Mouse (Mus musculus): ENCODE results near the gene Syne2. TPM values are rescaled to one million over a fixed set of nuclear protein-coding genes. Genes with fewer than 3 reads are reported as not detected.

Syne2 gene
- total and polyA plus RNA-seq, 3 experiments, result 21.7 to 33.6 (median 33.1) TPM

DNA sequence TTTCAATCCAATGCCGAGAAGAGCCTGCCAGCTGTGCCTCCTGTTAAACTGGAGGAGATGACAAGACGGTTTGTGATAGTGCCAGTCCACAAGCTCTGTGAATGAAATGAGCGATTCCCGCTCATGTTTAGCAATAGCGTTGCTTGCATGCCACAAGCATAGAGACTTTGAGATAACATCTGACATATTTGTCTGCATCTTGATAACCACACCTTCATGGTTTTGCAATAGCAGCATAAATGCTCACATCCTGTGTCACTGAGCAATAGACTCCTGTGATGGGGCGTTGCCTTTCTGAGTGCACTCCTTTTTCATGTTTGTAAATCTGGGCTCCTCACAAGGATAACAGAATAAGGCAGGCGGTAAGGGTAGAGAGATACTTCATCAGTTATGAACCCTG lies 87.4 kb downstream of the Syne2 start:
- TF ChIP-seq POLR2A (IDR thresholded peaks at IDR 0.05; ENCODE audit: insufficient read depth, low read depth, low read length), result no peak
- no peak for TF ChIP-seq EP300 (IDR thresholded peaks at IDR 0.05; ENCODE audit: insufficient read depth, low read depth, low read length)
- TF ChIP-seq CTCF (IDR thresholded peaks at IDR 0.05), result no peak
- no peaks in the 10 kb centered on the region for H3K36me3 ChIP-seq (ENCODE audit: control insufficient read depth, insufficient read depth, low read length)
- no peak overlapping the region for H3K9ac ChIP-seq (ENCODE audit: low read depth, low read length)
- DNase-seq, result no peak
- no peaks in the 10 kb centered on the region for H3K27me3 ChIP-seq (ENCODE audit: control insufficient read depth, insufficient read depth, low read length)
- no peaks in the 10 kb centered on the region for H3K4me1 ChIP-seq (ENCODE audit: control insufficient read depth, insufficient read depth, low read length)
- 92% methylated on average over 7 of the region's 7 CpGs for WGBS
- intact Hi-C loops (cut with DNase I), result no loop called here
- H3K79me2 ChIP-seq (replicated peaks; ENCODE audit: control insufficient read depth, insufficient read depth, low read length), result no peaks in the 10 kb centered on the region
- no peak overlapping the region for H3K4me3 ChIP-seq
- no peak overlapping the region for H3K27ac ChIP-seq

DNA sequence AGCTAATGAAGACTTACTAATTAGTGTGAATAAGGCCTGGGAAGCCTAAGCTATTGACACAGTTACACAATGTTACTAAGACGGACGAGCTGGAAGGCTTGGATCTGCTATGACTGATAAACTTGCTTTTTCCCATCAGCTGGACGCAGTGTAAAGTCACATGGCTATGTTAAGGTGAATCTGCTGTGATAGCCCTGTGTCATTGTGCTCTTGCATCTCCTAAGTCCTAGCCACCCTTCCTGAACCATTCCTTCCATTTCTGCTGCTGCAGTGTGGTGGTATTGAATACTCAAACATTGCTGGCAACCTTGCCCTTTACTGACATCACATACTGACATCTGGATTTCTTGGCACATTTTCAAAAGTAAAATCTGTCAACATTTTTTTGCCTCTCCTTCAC lies 90.5 kb downstream of the Syne2 start:
- no peak for DNase-seq
- no peak overlapping the region for H3K9ac ChIP-seq (ENCODE audit: low read depth, low read length)
- intact Hi-C loops (cut with DNase I), result no loop called here
- H3K36me3 ChIP-seq (ENCODE audit: control insufficient read depth, insufficient read depth, low read length), result no peaks in the 10 kb centered on the region; the same call in 1 of the 2 replicates
- no peaks in the 10 kb centered on the region for H3K27me3 ChIP-seq (ENCODE audit: control insufficient read depth, insufficient read depth, low read length)
- 76% methylated on average over 3 of the region's 3 CpGs for WGBS
- no peak overlapping the region for H3K4me3 ChIP-seq
- H3K4me1 ChIP-seq (ENCODE audit: control insufficient read depth, insufficient read depth, low read length), result no peaks in the 10 kb centered on the region
- TF ChIP-seq EP300 (IDR thresholded peaks at IDR 0.05; ENCODE audit: insufficient read depth, low read depth, low read length) (no peak), CTCF (IDR thresholded peaks at IDR 0.05) (no peak), POLR2A (IDR thresholded peaks at IDR 0.05; ENCODE audit: insufficient read depth, low read depth, low read length) (no peak)
- no peaks in the 10 kb centered on the region for H3K79me2 ChIP-seq (replicated peaks; ENCODE audit: control insufficient read depth, insufficient read depth, low read length)
- H3K27ac ChIP-seq, result no peak overlapping the region

DNA sequence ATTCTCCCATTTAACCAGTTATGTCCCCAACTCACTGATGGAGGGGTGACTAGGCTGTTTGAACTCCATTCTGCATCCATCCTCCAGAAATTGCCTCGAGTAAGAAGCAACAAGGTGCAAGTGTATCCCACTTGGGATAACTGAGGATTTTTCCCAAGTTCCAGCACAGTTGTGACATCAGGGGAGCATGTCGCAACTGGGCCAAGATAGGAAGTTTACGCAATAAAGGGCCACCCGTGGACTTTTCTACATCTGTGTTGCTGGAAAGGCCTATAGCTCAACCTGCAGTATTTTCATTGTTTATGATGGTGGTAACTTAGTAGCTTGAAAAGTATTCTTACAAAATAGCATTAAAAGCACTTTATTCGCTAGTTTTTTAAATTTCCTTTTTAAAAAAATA lies 97.8 kb downstream of the Syne2 start:
- no peaks in the 10 kb centered on the region for H3K4me1 ChIP-seq (ENCODE audit: control insufficient read depth, insufficient read depth, low read length)
- no peak overlapping the region for H3K9ac ChIP-seq (ENCODE audit: low read depth, low read length)
- intact Hi-C loops (cut with DNase I), result loop anchor here (5.0 kb wide), 1 partner anchor 128 kb away; no protein-coding TSS in a partner anchor
- DNase-seq, result no peak
- H3K79me2 ChIP-seq (replicated peaks; ENCODE audit: control insufficient read depth, insufficient read depth, low read length), result no peaks in the 10 kb centered on the region
- no peak overlapping the region for H3K4me3 ChIP-seq
- TF ChIP-seq POLR2A (IDR thresholded peaks at IDR 0.05; ENCODE audit: insufficient read depth, low read depth, low read length) (no peak), CTCF (IDR thresholded peaks at IDR 0.05) (no peak), EP300 (IDR thresholded peaks at IDR 0.05; ENCODE audit: insufficient read depth, low read depth, low read length) (no peak)
- no peaks in the 10 kb centered on the region for H3K27me3 ChIP-seq (ENCODE audit: control insufficient read depth, insufficient read depth, low read length)
- WGBS, result 86% methylated on average over 5 of the region's 5 CpGs
- no peak overlapping the region for H3K27ac ChIP-seq
- H3K36me3 ChIP-seq (ENCODE audit: control insufficient read depth, insufficient read depth, low read length), result no peaks in the 10 kb centered on the region; the same call in 1 of the 2 replicates

DNA sequence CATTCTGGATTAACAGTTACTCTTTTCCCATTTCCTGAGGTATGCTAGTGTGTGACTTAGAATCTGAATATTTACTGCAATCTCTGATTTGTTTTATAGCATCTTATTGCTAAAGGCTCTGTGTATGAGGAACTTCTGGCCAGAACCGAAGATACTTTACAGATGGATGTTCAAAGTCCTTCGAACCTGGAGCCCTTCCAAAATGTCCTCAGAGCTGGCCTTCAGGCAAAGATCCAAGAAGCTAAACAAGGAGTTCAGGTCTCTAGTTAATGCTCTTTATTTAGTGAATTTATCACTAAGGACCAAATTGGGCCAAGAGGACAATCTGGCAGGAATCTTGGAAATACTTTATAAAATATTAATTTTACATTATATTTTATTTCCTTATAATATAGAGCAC lies 100.5 kb downstream of the Syne2 start:
- H3K4me1 ChIP-seq (ENCODE audit: control insufficient read depth, insufficient read depth, low read length), result no peaks in the 10 kb centered on the region
- no peak for TF ChIP-seq POLR2A (IDR thresholded peaks at IDR 0.05; ENCODE audit: insufficient read depth, low read depth, low read length)
- TF ChIP-seq CTCF (IDR thresholded peaks at IDR 0.05), result no peak
- TF ChIP-seq EP300 (IDR thresholded peaks at IDR 0.05; ENCODE audit: insufficient read depth, low read depth, low read length), result no peak
- WGBS, result 36% methylated on average over 2 of the region's 2 CpGs
- no peaks in the 10 kb centered on the region for H3K79me2 ChIP-seq (replicated peaks; ENCODE audit: control insufficient read depth, insufficient read depth, low read length)
- no peak overlapping the region for H3K27ac ChIP-seq
- H3K27me3 ChIP-seq (ENCODE audit: control insufficient read depth, insufficient read depth, low read length), result no peaks in the 10 kb centered on the region
- no peak for DNase-seq
- intact Hi-C loops (cut with DNase I), result loop anchor here (5.0 kb wide), 1 partner anchor 131 kb away; no protein-coding TSS in a partner anchor
- no peaks in the 10 kb centered on the region; the same call in 1 of the 2 replicates for H3K36me3 ChIP-seq (ENCODE audit: control insufficient read depth, insufficient read depth, low read length)
- no peak overlapping the region for H3K4me3 ChIP-seq
- H3K9ac ChIP-seq (ENCODE audit: low read depth, low read length), result no peak overlapping the region

DNA sequence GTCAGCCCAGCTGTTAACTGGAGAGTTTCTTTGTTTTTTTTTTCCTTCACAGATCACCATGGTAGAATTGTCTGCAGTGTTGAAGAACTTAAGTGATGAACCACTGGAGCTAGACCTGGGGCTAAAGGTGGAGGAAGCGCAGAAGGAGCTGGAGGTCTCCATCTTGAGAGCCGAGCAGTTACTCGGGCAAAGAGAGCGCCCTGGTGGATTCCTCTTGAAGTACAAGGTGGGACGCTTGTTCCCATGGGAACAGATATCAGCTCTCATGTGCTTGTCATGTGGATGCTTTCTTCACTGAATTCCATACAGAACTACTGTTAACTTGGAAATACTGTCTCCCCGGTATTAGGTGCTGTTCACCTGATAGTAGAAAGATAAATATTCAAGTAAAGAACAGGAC lies 101.0 kb downstream of the Syne2 start:
- no peak for TF ChIP-seq EP300 (IDR thresholded peaks at IDR 0.05; ENCODE audit: insufficient read depth, low read depth, low read length)
- peak; percentile 61 for TF ChIP-seq CTCF (IDR thresholded peaks at IDR 0.05)
- intact Hi-C loops (cut with DNase I), result loop anchor here (5.0 kb wide), 1 partner anchor 132 kb away; no protein-coding TSS in a partner anchor
- 64% methylated on average over 6 of the region's 6 CpGs for WGBS
- Histone ChIP-seq H3K4me3 (no peak overlapping the region), H3K79me2 (replicated peaks; ENCODE audit: control insufficient read depth, insufficient read depth, low read length) (no peaks in the 10 kb centered on the region), H3K27ac (no peak overlapping the region), H3K27me3 (ENCODE audit: control insufficient read depth, insufficient read depth, low read length) (no peaks in the 10 kb centered on the region), H3K4me1 (ENCODE audit: control insufficient read depth, insufficient read depth, low read length) (no peaks in the 10 kb centered on the region), H3K36me3 (ENCODE audit: control insufficient read depth, insufficient read depth, low read length) (no peaks in the 10 kb centered on the region; the same call in 1 of the 2 replicates), H3K9ac (ENCODE audit: low read depth, low read length) (no peak overlapping the region)
- DNase-seq, result no peak

DNA sequence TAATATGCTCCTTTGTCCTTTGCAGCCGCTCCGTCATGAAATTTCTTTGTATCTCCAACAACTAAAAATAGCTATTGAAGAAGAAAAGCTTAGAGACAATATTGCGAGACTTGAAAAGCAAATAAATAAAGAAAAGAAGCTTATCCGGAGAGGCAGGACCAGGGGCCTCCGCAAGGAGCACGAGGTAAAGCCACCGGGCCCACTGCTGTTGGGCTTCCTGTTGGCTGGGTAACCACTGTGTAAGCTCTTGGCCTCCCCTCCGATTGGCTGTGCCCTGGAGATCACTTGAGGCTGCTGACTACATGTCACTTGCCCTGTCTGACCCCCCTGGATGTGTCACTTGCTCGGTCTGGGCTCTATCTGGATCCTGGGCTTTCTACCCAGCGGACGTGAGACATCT lies 105.0 kb downstream of the Syne2 start:
- intact Hi-C loops (cut with DNase I), result no loop called here
- Histone ChIP-seq H3K27ac (no peak overlapping the region), H3K9ac (ENCODE audit: low read depth, low read length) (no peak overlapping the region), H3K36me3 (ENCODE audit: control insufficient read depth, insufficient read depth, low read length) (peaks cover 2% of the 10 kb centered on the region; the same call in 1 of the 2 replicates), H3K27me3 (ENCODE audit: control insufficient read depth, insufficient read depth, low read length) (no peaks in the 10 kb centered on the region), H3K4me3 (no peak overlapping the region), H3K79me2 (replicated peaks; ENCODE audit: control insufficient read depth, insufficient read depth, low read length) (no peaks in the 10 kb centered on the region), H3K4me1 (ENCODE audit: control insufficient read depth, insufficient read depth, low read length) (no peaks in the 10 kb centered on the region)
- DNase-seq, result no peak
- TF ChIP-seq EP300 (IDR thresholded peaks at IDR 0.05; ENCODE audit: insufficient read depth, low read depth, low read length) (no peak), POLR2A (IDR thresholded peaks at IDR 0.05; ENCODE audit: insufficient read depth, low read depth, low read length) (no peak), CTCF (IDR thresholded peaks at IDR 0.05) (no peak)
- 44% methylated on average over 11 of the region's 11 CpGs for WGBS

All from heart, adult 2 months (tissue).